ENCODE assay signal across 12 mouse cellular contexts in genomic region chr8:121120456-121121419, GRCm38 (mm10). TPM values are rescaled to one million over a fixed set of nuclear protein-coding genes. Genes with fewer than 3 reads are reported as not detected.
A peak's percentile ranks its signal among the peaks of the same experiment; 100 is the strongest.
DNase-seq lines count a peak whose midpoint lies in the region; ATAC-seq and TF ChIP-seq lines count a peak whose summit lies in the region.
"Had no signal": no experiment of that assay in that cellular context is flagged by ENCODE, and none has a peak within 500 bp of the region (broad histone marks: within the 10 kb centered on the region; RNA-seq: fewer than 3 reads in every experiment).

No protein-coding gene starts in this region.

- no peak for DNase-seq in limb, embryonic 14.5 days (ENCODE audit: low spot score)
- no peak for DNase-seq in left cerebral cortex, postnatal 36 days (ENCODE audit: low spot score in 2 of 2)
- DNase-seq in spleen, adult 18-20 months = no peak
- DNase-seq: adrenal gland, postnatal 36 days; cerebellum, postnatal 25 days; gastrocnemius, postnatal 14 days; liver, postnatal 0 days had no signal

- intact Hi-C loops in left cerebral cortex, postnatal 36 days (cut with DNase I) = no loop called here

- peaks cover 98% of the 10 kb centered on the region for H3K27me3 ChIP-seq in intestine, postnatal 0 days (replicated peaks; ENCODE audit: control insufficient read depth, insufficient read depth, low read length)
- H3K27me3 ChIP-seq in intestine, embryonic 15.5 days (replicated peaks) = peaks cover 95% of the 10 kb centered on the region
- peaks cover 96% of the 10 kb centered on the region for H3K27me3 ChIP-seq in embryonic facial prominence, embryonic 13.5 days
- H3K27me3 ChIP-seq in limb, embryonic 14.5 days (ENCODE audit: control insufficient read depth, insufficient read depth, low read length) = peaks cover 86% of the 10 kb centered on the region

- no peaks in the 10 kb centered on the region for H3K9me3 ChIP-seq in intestine, postnatal 0 days (ENCODE audit: control insufficient read depth)
- no peaks in the 10 kb centered on the region; the same call in 1 of the 2 replicates for H3K9me3 ChIP-seq in intestine, embryonic 15.5 days
- H3K9me3 ChIP-seq in embryonic facial prominence, embryonic 13.5 days = 0 out of 2 replicates have a peak, but pooled peaks cover 3% of the 10 kb centered on the region
- H3K9me3 ChIP-seq in limb, embryonic 14.5 days (ENCODE audit: control insufficient read depth, low read length) = no peaks in the 10 kb centered on the region

- no peak for ATAC-seq in intestine, postnatal 0 days
- no peak for ATAC-seq in intestine, embryonic 15.5 days
- ATAC-seq in common myeloid progenitor, adult 5-6 weeks (replicated peaks; ENCODE audit: low read depth, poor library complexity, severe bottlenecking) = peak; percentile 8; the same call in 1 of the 2 replicates
- no peak for ATAC-seq in embryonic facial prominence, embryonic 13.5 days (ENCODE audit: insufficient number of reproducible peaks, insufficient read depth, low FRiP score, low TSS enrichment, low read depth)
- no peak for ATAC-seq in limb, embryonic 14.5 days (ENCODE audit: low FRiP score, low read depth)
- no peak for ATAC-seq in granulocyte monocyte progenitor cell, adult 5-6 weeks (replicated peaks; ENCODE audit: poor library complexity, severe bottlenecking)
- ATAC-seq: liver, postnatal 0 days had no signal

- no peak overlapping the region for H3K9ac ChIP-seq in intestine, postnatal 0 days (ENCODE audit: low read depth, low read length)
- no peak overlapping the region for H3K9ac ChIP-seq in intestine, embryonic 15.5 days
- peak overlapping the region; percentile 65 for H3K9ac ChIP-seq in embryonic facial prominence, embryonic 13.5 days
- H3K9ac ChIP-seq in limb, embryonic 14.5 days (ENCODE audit: low read depth, low read length, severe bottlenecking) = 0 out of 2 replicates have a peak overlapping the region, but pooled peaks have one; percentile 46
- H3K9ac ChIP-seq: liver, postnatal 0 days had no signal

- no peak overlapping the region for H3K27ac ChIP-seq in intestine, postnatal 0 days (ENCODE audit: low read depth, low read length)
- H3K27ac ChIP-seq in intestine, embryonic 15.5 days = no peak overlapping the region
- H3K27ac ChIP-seq in embryonic facial prominence, embryonic 13.5 days = no peak overlapping the region
- H3K27ac ChIP-seq in limb, embryonic 14.5 days (replicated peaks; ENCODE audit: low read depth, low read length) = no peak overlapping the region

- 22% methylated on average over 17 of the region's 17 CpGs for WGBS in intestine, postnatal 0 days
- WGBS in intestine, embryonic 15.5 days = 28% methylated on average over 17 of the region's 17 CpGs
- 12% methylated on average over 17 of the region's 17 CpGs for WGBS in embryonic facial prominence, embryonic 13.5 days
- 21% methylated on average over 17 of the region's 17 CpGs for WGBS in limb, embryonic 14.5 days

- no peaks in the 10 kb centered on the region for H3K36me3 ChIP-seq in intestine, postnatal 0 days (ENCODE audit: control insufficient read depth, insufficient read depth)
- H3K36me3 ChIP-seq in intestine, embryonic 15.5 days = no peaks in the 10 kb centered on the region
- H3K36me3 ChIP-seq in embryonic facial prominence, embryonic 13.5 days = no peaks in the 10 kb centered on the region
- H3K36me3 ChIP-seq in limb, embryonic 14.5 days (ENCODE audit: control insufficient read depth, insufficient read depth, low read length) = peaks cover 9% of the 10 kb centered on the region; the same call in 1 of the 2 replicates

- peak overlapping the region; percentile 15; the same call in 1 of the 2 replicates for H3K4me3 ChIP-seq in intestine, postnatal 0 days (ENCODE audit: low read depth, low read length)
- H3K4me3 ChIP-seq in intestine, embryonic 15.5 days (replicated peaks) = no peak overlapping the region
- H3K4me3 ChIP-seq in embryonic facial prominence, embryonic 13.5 days = peak overlapping the region; percentile 59
- peak overlapping the region; percentile 62 for H3K4me3 ChIP-seq in limb, embryonic 14.5 days (replicated peaks; ENCODE audit: low read length)

- H3K4me2 ChIP-seq in intestine, postnatal 0 days (replicated peaks; ENCODE audit: low read depth) = no peak overlapping the region
- no peak overlapping the region for H3K4me2 ChIP-seq in intestine, embryonic 15.5 days (replicated peaks)
- peak overlapping the region; percentile 92 for H3K4me2 ChIP-seq in embryonic facial prominence, embryonic 13.5 days
- H3K4me2 ChIP-seq in limb, embryonic 14.5 days (replicated peaks; ENCODE audit: low read depth, low read length, severe bottlenecking) = peak overlapping the region; percentile 84

- H3K4me1 ChIP-seq in intestine, postnatal 0 days (replicated peaks; ENCODE audit: control insufficient read depth, insufficient read depth, low read length) = no peaks in the 10 kb centered on the region
- H3K4me1 ChIP-seq in intestine, embryonic 15.5 days (replicated peaks) = peaks cover 27% of the 10 kb centered on the region
- peaks cover 41% of the 10 kb centered on the region for H3K4me1 ChIP-seq in embryonic facial prominence, embryonic 13.5 days
- peaks cover 6% of the 10 kb centered on the region; the same call in 1 of the 2 replicates for H3K4me1 ChIP-seq in limb, embryonic 14.5 days (ENCODE audit: control insufficient read depth, insufficient read depth, low read length)

- TF ChIP-seq CTCF in intestine, postnatal 0 days (IDR thresholded peaks at IDR 0.05; ENCODE audit: low read depth) = no peak

- no peak for TF ChIP-seq POLR2A in limb, embryonic 14.5 days (IDR thresholded peaks at IDR 0.05; ENCODE audit: borderline replicate concordance, extremely low read depth, insufficient read depth, insufficient read length)

RNA-seq across cellular contexts. Expression of gene Foxc2, which starts 4.8 kb away (rescaled TPM):
- 0.48 and 0.60 TPM in 2 replicates for polyA plus RNA-seq in intestine, postnatal 0 days (2015; fragmentation: Nextera tagmentation; extraction: Ambion mirVana)
- 0.69 and 0.80 TPM in 2 replicates for polyA plus RNA-seq in intestine, embryonic 15.5 days (2015; fragmentation: Nextera tagmentation; extraction: Ambion mirVana)
- total RNA-seq in common myeloid progenitor, adult 5-6 weeks (2017) = not detected in 2 replicates
- polyA plus RNA-seq in embryonic facial prominence, embryonic 13.5 days (2015; fragmentation: Nextera tagmentation; extraction: Ambion mirVana) = 3.2 and 3.3 TPM in 2 replicates
- 14.3 and 24.4 TPM in 2 replicates for polyA plus RNA-seq in limb, embryonic 14.5 days (2012; rRNA removed)
- 9.7 and 12.5 TPM in 2 replicates for polyA plus RNA-seq in limb, embryonic 14.5 days (2014; fragmentation: Nextera tagmentation; extraction: Ambion mirVana)
- total RNA-seq in left cerebral cortex, postnatal 36 days (2021) = 1 to 10 TPM; 1.2 to 3.1 TPM
- not detected in 2 replicates for total RNA-seq in granulocyte monocyte progenitor cell, adult 5-6 weeks (2014; fragmentation: Nextera tagmentation)
- total RNA-seq in granulocyte monocyte progenitor cell, adult 5-6 weeks (2017) = not detected in 2 replicates

RNA-seq across cellular contexts. Expression of gene Foxl1, which starts 7.0 kb away (rescaled TPM):
- polyA plus RNA-seq in intestine, postnatal 0 days (2015; fragmentation: Nextera tagmentation; extraction: Ambion mirVana) = 2.6 and 2.8 TPM in 2 replicates
- 9.0 and 9.3 TPM in 2 replicates for polyA plus RNA-seq in intestine, embryonic 15.5 days (2015; fragmentation: Nextera tagmentation; extraction: Ambion mirVana)
- total RNA-seq in common myeloid progenitor, adult 5-6 weeks (2017) = not detected in 2 replicates
- polyA plus RNA-seq in embryonic facial prominence, embryonic 13.5 days (2015; fragmentation: Nextera tagmentation; extraction: Ambion mirVana) = 0.28 and 0.34 TPM in 2 replicates
- polyA plus RNA-seq in limb, embryonic 14.5 days (2012; rRNA removed) = 0.40 and 0.72 TPM in 2 replicates
- 0.18 and 0.28 TPM in 2 replicates for polyA plus RNA-seq in limb, embryonic 14.5 days (2014; fragmentation: Nextera tagmentation; extraction: Ambion mirVana)
- under 1 TPM in 1 of 2 experiments, not detected in 1; 0.29 TPM for total RNA-seq in left cerebral cortex, postnatal 36 days (2021)
- total RNA-seq in granulocyte monocyte progenitor cell, adult 5-6 weeks (2014; fragmentation: Nextera tagmentation) = not detected in 2 replicates
- not detected in 2 replicates for total RNA-seq in granulocyte monocyte progenitor cell, adult 5-6 weeks (2017)
- polyA plus RNA-seq: liver, postnatal 0 days had no signal

RNA-seq across cellular contexts. Expression of gene Mthfsd, which starts 12.5 kb away (rescaled TPM):
- polyA plus RNA-seq in intestine, postnatal 0 days (2015; fragmentation: Nextera tagmentation; extraction: Ambion mirVana) = 24.9 and 25.1 TPM in 2 replicates
- polyA plus RNA-seq in intestine, embryonic 15.5 days (2015; fragmentation: Nextera tagmentation; extraction: Ambion mirVana) = 50.6 and 52.3 TPM in 2 replicates
- total RNA-seq in common myeloid progenitor, adult 5-6 weeks (2017) = 7.1 and 12.0 TPM in 2 replicates
- 60.5 and 70.5 TPM in 2 replicates for polyA plus RNA-seq in embryonic facial prominence, embryonic 13.5 days (2015; fragmentation: Nextera tagmentation; extraction: Ambion mirVana)
- polyA plus RNA-seq in limb, embryonic 14.5 days (2012; rRNA removed) = 120 and 122 TPM in 2 replicates
- 59.9 and 62.8 TPM in 2 replicates for polyA plus RNA-seq in limb, embryonic 14.5 days (2014; fragmentation: Nextera tagmentation; extraction: Ambion mirVana)
- total RNA-seq in left cerebral cortex, postnatal 36 days (2021) = 10 to 100 TPM; 39.1 to 41.1 TPM
- 38.9 and 45.1 TPM in 2 replicates for total RNA-seq in granulocyte monocyte progenitor cell, adult 5-6 weeks (2014; fragmentation: Nextera tagmentation)
- 14.9 and 16.4 TPM in 2 replicates for total RNA-seq in granulocyte monocyte progenitor cell, adult 5-6 weeks (2017)

RNA-seq across cellular contexts. Expression of gene Foxf1, which starts 36.6 kb away (rescaled TPM):
- 49.8 and 50.1 TPM in 2 replicates for polyA plus RNA-seq in intestine, postnatal 0 days (2015; fragmentation: Nextera tagmentation; extraction: Ambion mirVana)
- polyA plus RNA-seq in intestine, embryonic 15.5 days (2015; fragmentation: Nextera tagmentation; extraction: Ambion mirVana) = 105 and 126 TPM in 2 replicates
- not detected in 2 replicates for total RNA-seq in common myeloid progenitor, adult 5-6 weeks (2017)
- polyA plus RNA-seq in embryonic facial prominence, embryonic 13.5 days (2015; fragmentation: Nextera tagmentation; extraction: Ambion mirVana) = 10.7 and 15.1 TPM in 2 replicates
- 0.54 and 1.00 TPM in 2 replicates for polyA plus RNA-seq in limb, embryonic 14.5 days (2012; rRNA removed)
- 0.15 and 0.28 TPM in 2 replicates for polyA plus RNA-seq in limb, embryonic 14.5 days (2014; fragmentation: Nextera tagmentation; extraction: Ambion mirVana)
- under 1 TPM; 0.70 to 0.94 TPM for total RNA-seq in left cerebral cortex, postnatal 36 days (2021)
- total RNA-seq in granulocyte monocyte progenitor cell, adult 5-6 weeks (2014; fragmentation: Nextera tagmentation) = not detected in 2 replicates
- not detected in 2 replicates for total RNA-seq in granulocyte monocyte progenitor cell, adult 5-6 weeks (2017)

Comparison
In these comparisons a context has a peak if more than half of its experiments do, and no peak if none do; other contexts are left out.
1. H3K4me2 ChIP-seq: peak in embryonic facial prominence, embryonic 13.5 days (single experiment) and limb, embryonic 14.5 days (single experiment); none in intestine, postnatal 0 days (single experiment) and intestine, embryonic 15.5 days (single experiment).
2. H3K9ac ChIP-seq: peak in embryonic facial prominence, embryonic 13.5 days (single experiment) and limb, embryonic 14.5 days (single experiment); none in intestine, postnatal 0 days (single experiment) and intestine, embryonic 15.5 days (single experiment).